Mouse (Mus musculus) hindbrain, embryonic 14.5 days (tissue): ENCODE results near the gene Fkbp4. TPM values are rescaled to one million over a fixed set of nuclear protein-coding genes. Genes with fewer than 3 reads are reported as not detected.

ENCODE experiments used
- ATAC-seq: fragments of 200-750 bp; cut with Nextera tagmentation; 2 replicates; pipeline ENCODE4 v1.8.0; 2017; ENCODE audit warnings: moderate number of reproducible peaks, mild to moderate bottlenecking, moderate TSS enrichment, moderate library complexity; ENCODE audit not compliant: low FRiP score
- DNase-seq: peaks from one replicate; pipeline ENCODE4 v3.0.0-alpha.2; 2015; ENCODE audit warnings: low spot score
- H3K27ac ChIP-seq: fragments of 300-500 bp; sonication (generic); 2 replicates; pipeline ENCODE4 v1.5.1; 2014; ENCODE audit warnings: mild to moderate bottlenecking, moderate library complexity
- H3K27me3 ChIP-seq: fragments of 300-500 bp; sonication (generic); 2 replicates; pipeline ENCODE4 v1.6.1; 2014; ENCODE audit warnings: mild to moderate bottlenecking, low read length, mixed read lengths; ENCODE audit not compliant: control insufficient read depth, insufficient read depth
- H3K36me3 ChIP-seq: fragments of 300-500 bp; sonication (generic); replicated peaks from 2 replicates; pipeline ENCODE4 v1.6.1; 2014; ENCODE audit not compliant: control insufficient read depth, insufficient read depth
- H3K4me1 ChIP-seq: fragments of 300-500 bp; sonication (generic); replicated peaks from 2 replicates; pipeline ENCODE4 v1.6.1; 2014; ENCODE audit warnings: antibody characterized with exemption, low read length, mixed read lengths; ENCODE audit not compliant: control insufficient read depth, insufficient read depth
- H3K4me2 ChIP-seq: fragments of 300-500 bp; sonication (generic); replicated peaks from 2 replicates; pipeline ENCODE4 v1.6.1; 2014; ENCODE audit warnings: mild to moderate bottlenecking, moderate library complexity
- H3K4me3 ChIP-seq: fragments of 300-500 bp; sonication (generic); replicated peaks from 2 replicates; pipeline ENCODE4 v1.5.1; 2014; ENCODE audit warnings: mild to moderate bottlenecking, low read length
- H3K9ac ChIP-seq: fragments of 300-500 bp; sonication (generic); 2 replicates; pipeline ENCODE4 v1.6.1; 2014
- H3K9me3 ChIP-seq: fragments of 300-500 bp; sonication (generic); 2 replicates; pipeline ENCODE4 v1.6.1; 2016; ENCODE audit warnings: low read length; ENCODE audit not compliant: control insufficient read depth
- WGBS: fragments of 180-500 bp; shearing (Covaris S2); extraction: QIAGEN DNeasy Blood & Tissue Kit; methylation state at CpG from one replicate; pipeline ENCODE4 v1.1.7; 2014; 5-methylcytosine and 5-hydroxymethylcytosine counted together
- polyA plus RNA-seq: library from polyadenylated mRNA; unstranded; fragments of >200 nt; fragmentation: Nextera tagmentation; extraction: Ambion mirVana; gene quantifications from 2 replicates; pipeline ENCODE4 v1.2.1, GENCODE M21; 2014

The Fkbp4 gene
- polyA plus RNA-seq, 1 experiment from 2014 or later, result 293 TPM

DNA sequence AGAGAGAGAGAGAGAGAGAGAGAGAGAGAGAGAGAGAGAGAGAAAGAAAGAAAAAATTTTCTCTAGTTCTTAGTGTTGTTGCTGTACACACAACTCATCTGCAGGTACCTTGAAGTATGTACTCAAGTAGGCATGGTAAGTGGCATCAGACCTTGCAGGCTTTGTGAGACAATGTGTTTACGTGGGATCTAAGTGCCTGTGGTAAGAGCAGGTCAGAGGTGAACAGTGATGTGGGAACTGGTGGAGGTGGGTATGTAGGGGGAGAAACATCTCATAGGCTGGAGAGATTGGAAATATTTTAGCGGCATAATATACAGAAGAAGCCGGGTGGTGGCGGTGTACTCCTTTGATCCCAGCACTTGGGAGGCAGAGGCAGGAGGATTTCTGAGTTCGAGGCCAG, 10.9 kb downstream of the Fkbp4 start:
- Histone ChIP-seq H3K27ac (no peak overlapping the region), H3K27me3 (no peaks in the 10 kb centered on the region), H3K4me1 (peaks cover 10% of the 10 kb centered on the region; the same call in 1 of the 2 replicates), H3K9me3 (no peaks in the 10 kb centered on the region), H3K36me3 (peaks cover 50% of the 10 kb centered on the region), H3K4me2 (no peak overlapping the region), H3K4me3 (no peak overlapping the region), H3K9ac (no peak overlapping the region)
- DNase-seq (no peak), ATAC-seq (no peak)
- WGBS, result 95% methylated on average over 5 of the region's 5 CpGs

DNA sequence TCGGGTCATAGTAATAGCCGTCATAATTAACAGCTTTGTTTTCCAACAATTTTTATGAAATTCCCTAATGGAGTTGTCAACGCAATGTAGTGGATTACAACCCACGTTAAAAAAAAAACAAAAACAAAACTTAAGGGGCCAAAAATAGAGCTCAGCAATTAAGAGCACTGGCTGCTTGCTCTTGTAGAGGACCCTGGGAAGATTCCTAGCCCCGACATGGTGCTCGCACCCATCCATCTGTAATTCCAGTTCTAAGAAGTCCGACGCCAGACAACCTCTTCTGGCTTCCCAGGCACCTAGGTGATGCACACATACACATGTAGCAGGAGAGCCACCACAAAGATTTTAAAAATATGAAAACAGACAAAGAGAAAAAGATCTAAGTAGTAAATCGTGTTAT, 13.4 kb downstream of the Fkbp4 start:
- no peak for ATAC-seq
- 24% methylated on average over 9 of the region's 9 CpGs for WGBS

DNA sequence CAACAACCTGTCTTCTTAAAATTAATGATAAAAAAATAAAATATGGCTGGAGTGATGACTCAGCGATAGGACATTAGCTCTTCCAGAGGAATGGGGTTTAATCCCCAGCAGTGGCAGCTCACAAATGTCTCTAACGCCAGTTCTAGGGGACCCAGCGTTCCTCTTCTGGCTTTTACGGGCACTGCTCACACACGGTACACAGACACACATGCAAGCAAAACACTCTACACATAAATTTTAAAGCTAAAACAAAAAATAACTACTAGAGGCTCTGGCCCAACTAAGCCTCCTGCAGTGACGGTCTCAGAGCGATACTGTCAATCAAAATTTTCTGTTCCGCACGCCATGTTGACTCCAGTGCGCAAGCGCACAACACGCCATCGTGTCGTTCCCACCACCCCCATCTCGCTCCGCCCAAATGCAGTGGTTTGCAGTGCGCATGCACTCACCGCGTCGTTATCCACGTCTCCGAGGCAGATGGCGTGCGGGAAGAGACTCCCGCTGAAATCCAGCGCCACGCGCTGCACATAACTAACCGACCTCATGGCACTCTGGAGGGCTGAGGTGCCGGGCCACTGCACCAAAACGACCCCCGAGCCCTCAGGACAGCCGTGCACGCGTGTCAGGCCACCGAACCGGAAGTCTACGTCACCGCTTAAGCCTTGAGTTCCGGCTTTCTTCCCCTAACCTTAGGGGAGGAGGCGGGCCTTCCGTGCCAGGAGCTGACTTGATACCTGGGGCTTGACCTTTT, 14.0 kb downstream of the Fkbp4 start, which contains the start of gene Itfg2:
Gene Itfg2 (minus strand): TSS at position 663 of the 751 bp plus-strand sequence.
- Histone ChIP-seq H3K36me3 (peaks cover 19% of the 10 kb centered on the region), H3K4me3 (peak within 1 kb of the TSS; percentile 67), H3K4me2 (peak within 1 kb of the TSS; percentile 67), H3K27ac (peak within 1 kb of the TSS; percentile 100), H3K4me1 (peaks cover 10% of the 10 kb centered on the region), H3K27me3 (no peaks in the 10 kb centered on the region), H3K9me3 (no peaks in the 10 kb centered on the region), H3K9ac (peak within 1 kb of the TSS; percentile 90)
- peak; percentile 97 for DNase-seq
- under 1% methylated on average over 42 of the region's 42 CpGs for WGBS
- ATAC-seq, result peak; percentile 96

More for the DNA sequence above, 13.4 kb downstream of the Fkbp4 start:
- Histone ChIP-seq H3K4me2 (peak overlapping the region; percentile 67), H3K4me3 (peak overlapping the region; percentile 67), H3K27ac (peak overlapping the region; percentile 100), H3K4me1 (peaks cover 10% of the 10 kb centered on the region), H3K9me3 (no peaks in the 10 kb centered on the region), H3K36me3 (peaks cover 25% of the 10 kb centered on the region), H3K9ac (peak overlapping the region; percentile 90), H3K27me3 (no peaks in the 10 kb centered on the region)
- no peak for DNase-seq

DNA sequence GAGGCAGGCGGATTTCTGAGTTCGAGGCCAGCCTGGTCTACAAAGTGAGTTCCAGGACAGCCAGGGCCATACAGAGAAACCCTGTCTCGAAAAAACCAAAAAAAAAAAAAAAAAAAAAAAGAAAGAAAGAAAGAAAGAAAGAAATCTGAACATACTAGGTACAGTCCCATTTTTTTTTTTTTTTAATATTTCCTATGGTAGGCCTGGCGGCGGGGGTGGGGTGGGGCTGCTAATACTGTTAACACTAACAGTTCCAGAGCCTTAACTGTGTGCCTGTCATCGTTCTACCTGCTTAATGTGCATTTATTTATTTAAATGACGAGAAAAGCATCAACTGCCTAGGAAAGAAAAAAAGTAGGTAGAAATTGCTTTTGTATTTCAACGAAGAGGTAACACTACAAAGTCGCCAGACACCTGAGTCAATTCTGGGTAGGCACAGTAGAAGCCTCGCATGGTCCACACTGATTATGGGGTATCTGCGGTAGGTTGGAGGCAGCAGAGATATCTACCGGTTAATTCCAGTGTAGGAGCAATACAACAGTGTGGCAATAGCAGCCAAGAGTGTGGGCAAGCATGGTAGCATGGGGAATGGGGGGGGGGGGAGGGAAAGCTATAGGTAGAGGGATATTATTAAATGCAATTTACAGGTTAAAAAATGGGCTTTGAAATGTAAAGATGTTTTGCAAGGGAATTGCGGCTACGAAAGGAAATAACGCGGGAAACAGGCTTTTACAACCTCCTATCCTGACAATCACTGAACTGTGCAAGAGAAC, 14.8 kb downstream of the Fkbp4 start:
- H3K4me2 ChIP-seq, result peak overlapping the region; percentile 67
- DNase-seq, result no peak
- 46% methylated on average over 15 of the region's 16 CpGs for WGBS

DNA sequence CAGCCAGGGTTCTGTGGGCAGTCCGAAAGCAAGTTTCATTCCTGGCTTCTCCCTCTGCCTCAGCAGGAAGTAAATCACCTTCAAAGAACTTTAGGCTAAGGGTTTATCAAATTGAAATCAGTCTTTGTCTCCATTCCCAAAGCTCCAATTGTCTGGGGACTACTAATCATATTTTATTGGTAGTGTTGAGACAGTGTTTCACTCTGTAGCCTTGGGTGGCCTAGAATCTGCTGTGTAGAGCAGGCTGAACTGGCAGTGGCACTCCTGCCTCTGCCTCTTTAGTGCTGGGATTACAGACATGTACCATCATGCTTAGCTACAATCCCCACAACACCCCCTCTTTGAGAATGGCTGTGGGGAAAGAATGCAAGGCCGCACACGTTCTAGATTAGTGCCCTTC, 17.0 kb downstream of the Fkbp4 start:
- H3K36me3 ChIP-seq, result no peaks in the 10 kb centered on the region
- DNase-seq, result no peak
- H3K4me1 ChIP-seq, result peaks cover 10% of the 10 kb centered on the region
- H3K27ac ChIP-seq, result no peak overlapping the region
- H3K27me3 ChIP-seq, result no peaks in the 10 kb centered on the region
- no peak overlapping the region for H3K9ac ChIP-seq
- H3K4me2 ChIP-seq, result no peak overlapping the region
- no peaks in the 10 kb centered on the region for H3K9me3 ChIP-seq
- WGBS, result 93% methylated on average over 3 of the region's 3 CpGs
- no peak overlapping the region for H3K4me3 ChIP-seq
- no peak for ATAC-seq

More for the DNA sequence above, 14.8 kb downstream of the Fkbp4 start:
- Histone ChIP-seq H3K27me3 (no peaks in the 10 kb centered on the region), H3K27ac (peak overlapping the region; percentile 100), H3K4me3 (peak overlapping the region; percentile 67), H3K4me1 (peaks cover 10% of the 10 kb centered on the region), H3K36me3 (peaks cover 11% of the 10 kb centered on the region), H3K9ac (peak overlapping the region; percentile 90), H3K9me3 (no peaks in the 10 kb centered on the region)
- ATAC-seq, result peak; percentile 18; the same call in 1 of the 2 replicates

DNA sequence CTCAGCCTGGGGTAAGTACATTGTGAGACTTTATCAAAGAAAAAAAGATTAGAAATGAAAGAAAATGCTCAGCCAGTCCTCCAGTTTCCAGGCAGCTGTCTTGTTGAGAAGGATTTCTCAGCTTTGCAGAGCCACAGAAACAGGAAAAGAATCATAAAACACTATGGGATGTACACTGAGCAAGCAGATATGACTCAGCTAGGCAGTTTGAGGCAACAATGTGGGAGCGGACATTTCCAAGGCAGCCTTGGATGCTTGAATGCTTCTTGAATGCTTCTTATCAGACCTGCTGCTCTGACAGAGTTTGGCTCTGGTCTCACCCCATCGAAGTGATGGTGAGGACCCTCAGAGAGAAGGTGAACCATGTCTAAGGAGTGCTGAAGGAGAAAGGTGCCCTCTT, 17.4 kb downstream of the Fkbp4 start:
- Histone ChIP-seq H3K9me3 (no peaks in the 10 kb centered on the region), H3K27ac (no peak overlapping the region), H3K27me3 (no peaks in the 10 kb centered on the region), H3K9ac (no peak overlapping the region), H3K4me3 (no peak overlapping the region), H3K36me3 (no peaks in the 10 kb centered on the region), H3K4me2 (no peak overlapping the region), H3K4me1 (peaks cover 10% of the 10 kb centered on the region)
- 94% methylated on average over 2 of the region's 2 CpGs for WGBS
- DNase-seq (no peak), ATAC-seq (no peak)

DNA sequence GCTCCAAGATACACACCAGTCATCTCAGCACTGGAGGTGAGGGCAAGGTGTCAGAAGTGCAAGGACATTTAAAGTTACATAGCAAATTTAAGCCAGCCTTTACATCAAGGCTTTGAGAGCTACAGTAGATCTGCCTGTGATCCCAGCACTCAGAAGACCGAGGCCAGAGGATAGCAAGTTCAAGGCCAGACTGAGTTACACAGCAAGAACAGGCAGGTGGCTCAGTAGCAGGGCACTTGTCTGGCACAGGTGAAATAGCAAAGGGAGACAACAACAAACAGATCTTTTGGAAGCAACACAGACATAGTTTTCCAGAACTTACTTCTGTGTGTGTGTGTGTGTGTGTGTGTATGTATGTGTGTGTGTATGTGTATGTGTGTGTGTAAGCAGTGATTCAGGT, 20.4 kb downstream of the Fkbp4 start:
- H3K9ac ChIP-seq, result no peak overlapping the region
- WGBS, result 94% methylated on average over 1 of the region's 1 CpGs
- ATAC-seq, result no peak

DNA sequence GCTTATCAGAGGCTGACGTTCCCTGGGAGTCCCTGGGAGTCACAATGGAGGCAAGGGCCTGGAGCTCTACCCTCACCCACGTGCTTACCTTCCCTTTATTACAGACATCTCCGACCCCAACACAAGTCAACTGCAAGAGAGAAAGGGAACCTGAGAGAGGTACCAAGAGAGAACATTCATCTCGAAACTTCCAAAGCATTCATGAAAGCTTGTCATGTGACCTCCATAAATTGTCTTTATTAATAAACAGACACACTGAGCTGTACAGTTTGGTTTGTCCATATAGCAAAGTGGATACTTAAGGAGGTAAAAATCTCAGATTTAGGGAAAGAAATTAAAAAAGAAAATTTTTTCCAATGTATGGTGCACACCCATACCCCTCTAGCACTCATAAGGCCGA, 22.3 kb downstream of the Fkbp4 start:
- Histone ChIP-seq H3K9ac (no peak overlapping the region), H3K4me2 (no peak overlapping the region), H3K4me3 (no peak overlapping the region), H3K9me3 (no peaks in the 10 kb centered on the region), H3K27ac (no peak overlapping the region), H3K27me3 (no peaks in the 10 kb centered on the region), H3K4me1 (no peaks in the 10 kb centered on the region), H3K36me3 (peaks cover 35% of the 10 kb centered on the region)
- WGBS, result 93% methylated on average over 5 of the region's 5 CpGs
- DNase-seq, result no peak
- ATAC-seq, result no peak

More for the DNA sequence above, 20.4 kb downstream of the Fkbp4 start:
- no peak for DNase-seq
- H3K36me3 ChIP-seq, result peaks cover 16% of the 10 kb centered on the region
- no peak overlapping the region for H3K4me2 ChIP-seq
- peaks cover under 1% of the 10 kb centered on the region; the same call in 1 of the 2 replicates for H3K4me1 ChIP-seq
- no peaks in the 10 kb centered on the region for H3K27me3 ChIP-seq
- H3K4me3 ChIP-seq, result no peak overlapping the region
- no peaks in the 10 kb centered on the region for H3K9me3 ChIP-seq
- no peak overlapping the region for H3K27ac ChIP-seq

DNA sequence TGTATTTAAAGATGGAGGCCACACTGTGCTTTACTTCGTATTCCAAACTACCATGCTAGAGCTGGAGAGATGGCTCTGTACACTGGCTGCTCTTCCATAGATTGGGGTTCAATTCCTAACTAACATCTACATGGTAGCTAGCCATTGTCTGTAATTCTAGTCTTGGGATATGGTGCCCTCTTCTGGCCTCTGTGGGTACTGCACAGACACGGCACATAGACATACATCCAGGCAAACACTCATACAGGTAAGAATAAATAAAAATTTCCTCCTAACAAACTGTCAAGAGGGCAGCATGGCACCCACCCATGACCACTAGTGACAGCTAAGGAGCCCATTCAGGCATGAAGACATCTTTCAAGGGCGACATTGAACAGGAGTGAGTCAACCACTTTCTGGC, 27.4 kb downstream of the Fkbp4 start:
- Histone ChIP-seq H3K36me3 (peaks cover 80% of the 10 kb centered on the region), H3K4me1 (no peaks in the 10 kb centered on the region), H3K4me2 (no peak overlapping the region), H3K27me3 (no peaks in the 10 kb centered on the region), H3K9ac (no peak overlapping the region), H3K9me3 (no peaks in the 10 kb centered on the region), H3K4me3 (no peak overlapping the region), H3K27ac (no peak overlapping the region)
- peak; percentile 88 for DNase-seq
- peak; percentile 59 for ATAC-seq
- 17% methylated on average over 3 of the region's 3 CpGs for WGBS
